Mouse (Mus musculus) small intestine, adult 2 months (tissue): ENCODE results near the gene Chd3. TPM values are rescaled to one million over a fixed set of nuclear protein-coding genes. Genes with fewer than 3 reads are reported as not detected.
A peak's percentile ranks its signal among the peaks of the same experiment; 100 is the strongest.

Source experiments
- H3K27ac ChIP-seq: fragments of 200-500 bp; 2 replicates; pipeline ENCODE4 v1.5.1; 2012; ENCODE audit warnings: low read depth, low read length, control low read depth, inconsistent platforms; ENCODE audit not compliant: insufficient read depth
- H3K27me3 ChIP-seq: fragments of 200-500 bp; 2 replicates; pipeline ENCODE4 v1.6.1; 2012; ENCODE audit warnings: mild to moderate bottlenecking, moderate library complexity, low read length, inconsistent platforms; ENCODE audit not compliant: control insufficient read depth, insufficient read depth
- H3K36me3 ChIP-seq: fragments of 200-500 bp; 2 replicates; pipeline ENCODE4 v1.6.1; 2012; ENCODE audit warnings: mild to moderate bottlenecking, low read length, control low read depth, inconsistent platforms; ENCODE audit not compliant: control insufficient read depth, insufficient read depth
- H3K4me1 ChIP-seq: fragments of 200-500 bp; 2 replicates; pipeline ENCODE4 v1.6.1; 2012; ENCODE audit warnings: low read length, inconsistent platforms, mixed read lengths; ENCODE audit not compliant: control insufficient read depth, insufficient read depth, insufficient read length
- H3K4me3 ChIP-seq: fragments of 200-500 bp; 2 replicates; pipeline ENCODE4 v1.5.1; 2012; ENCODE audit warnings: low read depth, mild to moderate bottlenecking, control low read depth, inconsistent platforms, low read length, moderate library complexity
- CTCF ChIP-seq: fragments of 200-500 bp; IDR thresholded peaks from 2 replicates; pipeline ENCODE4 v1.5.1; 2012; ENCODE audit warnings: low read depth, mild to moderate bottlenecking, control low read depth, inconsistent platforms, low read length, moderate library complexity, mixed read lengths; ENCODE audit not compliant: insufficient replicate concordance, insufficient read length; ENCODE audit errors: extremely low read depth
- POLR2A ChIP-seq: fragments of 200-500 bp; IDR thresholded peaks from 2 replicates; pipeline ENCODE4 v1.6.1; 2012; ENCODE audit warnings: low read depth, mild to moderate bottlenecking, control low read depth, inconsistent platforms, low read length, moderate library complexity
- WGBS: fragments of 180-500 bp; shearing (Covaris S2); methylation state at CpG from one replicate; pipeline ENCODE4 v1.1.7; 2018; 5-methylcytosine and 5-hydroxymethylcytosine counted together
- polyA plus RNA-seq: library from polyadenylated mRNA; depleted of rRNA; stranded (reverse); fragments of >200 nt; gene quantifications from 2 replicates; pipeline ENCODE4 v1.2.3, GENCODE M21; 2012

The Chd3 gene
- polyA plus RNA-seq, 1 experiment = 240 TPM

DNA sequence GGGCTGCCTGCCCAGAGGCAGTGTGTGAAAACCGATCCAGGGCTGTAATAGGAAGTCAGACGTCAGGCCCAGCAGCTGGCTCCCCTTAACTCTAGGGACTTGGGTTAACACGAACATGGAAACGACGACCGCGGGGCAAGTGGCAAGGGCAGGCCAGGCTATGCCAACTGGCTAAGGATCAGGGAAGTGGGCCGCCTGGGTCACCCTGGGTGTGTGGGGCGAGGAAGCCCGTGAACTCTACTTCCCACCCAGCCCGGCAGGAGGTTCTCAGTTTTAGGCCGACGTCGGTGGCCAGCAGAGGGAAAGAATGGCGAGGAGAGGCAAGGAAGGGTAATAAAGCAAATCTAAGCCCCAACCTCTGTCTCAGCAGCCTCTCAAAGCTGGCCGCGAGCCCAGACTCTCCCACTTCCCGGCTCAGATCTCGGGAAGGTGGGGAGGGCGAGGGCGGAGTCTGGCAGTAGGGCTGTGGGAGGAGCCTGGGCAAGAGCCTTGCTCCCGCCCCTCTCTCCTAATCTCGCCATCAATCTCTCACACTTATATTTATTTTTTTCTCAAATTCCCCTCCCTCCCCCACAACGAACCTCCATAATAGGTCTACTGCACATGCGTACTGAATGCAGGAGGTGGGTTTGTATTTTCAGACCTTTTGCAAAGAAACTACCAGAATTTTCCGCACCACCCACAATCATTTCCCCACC is 2.9 kb downstream of the Chd3 start:
- peak; percentile 70 for TF ChIP-seq POLR2A
- TF ChIP-seq CTCF = no peak
- Histone ChIP-seq H3K36me3 (peaks cover 15% of the 10 kb centered on the region), H3K4me1 (peaks cover 25% of the 10 kb centered on the region), H3K27me3 (no peaks in the 10 kb centered on the region), H3K4me3 (peak overlapping the region; percentile 50), H3K27ac (peak overlapping the region; percentile 98)
- WGBS = under 1% methylated on average over 26 of the region's 26 CpGs

DNA sequence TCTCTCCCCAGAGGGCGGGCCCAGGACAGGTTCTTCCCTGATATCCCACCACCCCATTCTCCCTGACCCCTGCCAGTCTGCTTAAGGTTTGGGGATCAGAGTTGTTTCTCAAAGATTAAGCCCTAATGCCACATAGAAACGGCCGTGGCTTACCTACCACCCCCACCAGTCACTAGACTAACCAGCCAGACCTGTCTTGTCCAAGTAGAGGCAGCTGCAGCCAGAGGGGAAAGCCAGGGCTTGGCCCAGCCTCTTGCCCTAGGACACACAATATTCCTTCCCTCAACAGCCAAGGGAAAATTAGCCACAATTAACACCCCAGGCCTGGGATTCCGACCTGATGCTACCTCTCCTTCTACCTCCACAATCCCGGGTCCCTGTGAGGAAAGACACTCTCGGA is 3.5 kb downstream of the Chd3 start:
- H3K36me3 ChIP-seq = peaks cover 20% of the 10 kb centered on the region
- 15% methylated on average over 6 of the region's 6 CpGs for WGBS
- TF ChIP-seq CTCF (no peak), POLR2A (no peak)
- H3K4me1 ChIP-seq = peaks cover 26% of the 10 kb centered on the region
- peak overlapping the region; percentile 50 for H3K4me3 ChIP-seq
- H3K27ac ChIP-seq = peak overlapping the region; percentile 98
- no peaks in the 10 kb centered on the region for H3K27me3 ChIP-seq

DNA sequence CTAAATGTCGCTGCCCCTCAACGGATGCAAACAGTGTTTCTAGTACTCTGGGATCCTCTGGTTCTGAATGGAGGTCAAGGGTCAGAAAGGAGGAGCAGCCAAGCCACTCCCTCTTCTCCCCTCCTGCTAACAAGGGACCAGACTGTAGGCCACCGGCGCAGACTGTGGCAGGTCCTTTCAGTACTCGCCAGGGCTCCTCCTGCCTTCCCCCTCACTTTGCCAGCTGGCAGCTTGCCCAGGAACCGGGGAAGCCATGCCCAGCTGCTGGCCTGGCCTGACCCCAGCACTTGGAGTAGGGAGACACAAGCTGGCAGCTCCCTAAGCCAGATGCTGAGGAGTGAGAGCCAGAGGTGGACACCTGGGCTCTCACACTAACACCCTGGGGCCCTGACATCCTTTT is 4.3 kb downstream of the Chd3 start:
- 4% methylated on average over 6 of the region's 6 CpGs for WGBS
- peak overlapping the region; percentile 58 for H3K4me3 ChIP-seq

DNA sequence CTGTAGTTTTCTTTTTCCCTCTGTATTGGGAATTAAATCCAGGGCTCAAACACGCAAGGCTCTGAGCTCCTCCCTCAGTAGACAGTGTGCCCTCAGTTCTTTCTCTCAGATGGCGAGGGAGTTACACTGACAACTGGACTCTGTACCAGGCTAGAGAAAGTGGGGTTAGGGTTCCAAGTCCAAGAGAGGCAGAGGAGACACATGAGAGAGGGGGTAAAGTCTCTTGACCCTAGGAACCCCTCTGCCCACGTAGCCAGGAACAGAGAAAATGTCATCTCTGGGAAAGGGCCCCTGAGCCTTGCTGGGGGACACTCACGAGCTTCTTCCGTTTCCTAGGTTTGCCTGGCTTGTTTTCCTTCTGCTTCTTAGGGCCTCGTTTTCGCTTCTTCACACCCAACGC is 4.8 kb downstream of the Chd3 start:
- H3K27ac ChIP-seq = peak overlapping the region; percentile 98
- H3K4me1 ChIP-seq = peaks cover 26% of the 10 kb centered on the region
- TF ChIP-seq CTCF = no peak
- TF ChIP-seq POLR2A = peak; percentile 45; the same call in 1 of the 2 replicates
- no peaks in the 10 kb centered on the region for H3K27me3 ChIP-seq
- peak overlapping the region; percentile 58 for H3K4me3 ChIP-seq
- peaks cover 34% of the 10 kb centered on the region for H3K36me3 ChIP-seq
- WGBS = 11% methylated on average over 8 of the region's 8 CpGs

More for the DNA sequence above, 4.3 kb downstream of the Chd3 start:
- TF ChIP-seq POLR2A (peak; percentile 36; the same call in 1 of the 2 replicates), CTCF (0 out of 2 replicates have a peak, but pooled peaks have one; percentile 3)
- Histone ChIP-seq H3K27ac (peak overlapping the region; percentile 98), H3K36me3 (peaks cover 28% of the 10 kb centered on the region), H3K4me1 (peaks cover 26% of the 10 kb centered on the region), H3K27me3 (no peaks in the 10 kb centered on the region)

DNA sequence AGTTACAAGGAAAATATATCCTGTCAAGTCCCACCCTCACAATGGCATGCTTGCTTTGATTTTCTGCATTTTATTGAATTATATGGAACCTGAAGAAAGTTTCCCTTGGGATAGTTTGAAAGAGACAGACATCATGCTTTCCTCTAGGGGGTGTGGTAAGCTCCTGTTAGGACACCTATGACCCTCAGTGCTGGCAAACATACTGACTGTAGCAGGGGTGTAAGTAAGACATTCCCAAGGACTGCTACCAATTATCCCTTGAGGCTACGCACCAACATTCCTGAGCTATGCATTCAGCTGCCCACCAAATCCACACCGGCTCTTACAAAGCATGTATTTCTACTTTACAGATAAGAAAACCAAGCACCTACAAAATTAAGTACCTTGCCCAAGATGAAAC is 6.7 kb downstream of the Chd3 start:
- Histone ChIP-seq H3K4me3 (no peak overlapping the region), H3K4me1 (peaks cover 23% of the 10 kb centered on the region), H3K27ac (no peak overlapping the region), H3K27me3 (no peaks in the 10 kb centered on the region), H3K36me3 (peaks cover 51% of the 10 kb centered on the region)
- 91% methylated on average over 2 of the region's 2 CpGs for WGBS
- no peak for TF ChIP-seq CTCF
- no peak for TF ChIP-seq POLR2A

DNA sequence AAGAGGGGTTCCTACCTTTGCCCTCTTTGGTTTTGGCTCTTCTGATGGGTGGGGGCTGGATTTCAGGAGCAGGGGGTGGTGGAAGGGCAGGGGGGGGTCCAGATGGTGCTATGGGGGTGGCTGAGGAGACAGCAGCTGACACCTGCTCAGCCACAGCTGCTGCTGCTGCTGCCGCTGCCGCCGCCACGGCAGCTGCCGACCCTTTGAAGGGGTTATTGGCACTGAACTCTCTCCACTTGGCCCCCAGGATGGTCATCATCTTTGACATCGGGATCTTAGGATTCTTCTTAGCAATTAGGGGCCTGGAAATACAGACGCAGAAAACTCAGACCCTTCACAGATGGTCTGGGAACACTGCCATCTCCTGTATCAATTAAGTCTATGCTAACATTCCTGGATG is 7.2 kb downstream of the Chd3 start:
- no peak overlapping the region for H3K4me3 ChIP-seq
- peaks cover 56% of the 10 kb centered on the region for H3K36me3 ChIP-seq
- no peak overlapping the region for H3K27ac ChIP-seq
- 74% methylated on average over 7 of the region's 7 CpGs for WGBS
- no peaks in the 10 kb centered on the region for H3K27me3 ChIP-seq
- TF ChIP-seq POLR2A (no peak), CTCF (no peak)
- peaks cover 23% of the 10 kb centered on the region for H3K4me1 ChIP-seq

DNA sequence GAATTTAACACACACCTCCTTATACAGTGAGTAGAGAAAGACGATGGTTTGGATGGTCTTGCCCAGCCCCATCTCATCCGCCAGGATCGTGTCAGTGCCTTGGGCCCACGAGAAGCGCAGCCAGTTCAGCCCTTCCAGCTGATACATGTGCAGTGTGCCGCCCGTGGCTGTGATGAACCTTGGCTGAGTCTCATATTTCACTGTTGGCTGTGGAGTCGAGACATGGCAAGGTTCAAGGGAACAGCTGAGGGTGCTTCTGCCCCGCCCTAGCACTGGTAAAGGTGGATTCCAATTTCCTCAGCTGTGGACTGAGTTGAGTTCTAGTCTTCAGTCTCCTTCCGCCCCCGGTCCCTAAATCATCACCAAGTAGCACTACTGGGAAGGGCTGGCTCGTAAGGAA is 11.5 kb downstream of the Chd3 start:
- 79% methylated on average over 12 of the region's 12 CpGs for WGBS
- H3K27ac ChIP-seq = no peak overlapping the region
- peaks cover 6% of the 10 kb centered on the region; the same call in 1 of the 2 replicates for H3K4me1 ChIP-seq
- no peak overlapping the region for H3K4me3 ChIP-seq
- TF ChIP-seq CTCF = no peak
- TF ChIP-seq POLR2A = no peak
- no peaks in the 10 kb centered on the region for H3K27me3 ChIP-seq
- peaks cover 90% of the 10 kb centered on the region for H3K36me3 ChIP-seq
